Mouse (Mus musculus) left cerebral cortex, adult 9 months (tissue): ENCODE results near the gene Zfp467.

Experiments
- DNase-seq, 2 experiments: peaks; one replicate each; pipeline ENCODE4 v3.0.0; 2022; ENCODE audit warnings: low spot score in 2 of 2

Gene Zfp467

DNA sequence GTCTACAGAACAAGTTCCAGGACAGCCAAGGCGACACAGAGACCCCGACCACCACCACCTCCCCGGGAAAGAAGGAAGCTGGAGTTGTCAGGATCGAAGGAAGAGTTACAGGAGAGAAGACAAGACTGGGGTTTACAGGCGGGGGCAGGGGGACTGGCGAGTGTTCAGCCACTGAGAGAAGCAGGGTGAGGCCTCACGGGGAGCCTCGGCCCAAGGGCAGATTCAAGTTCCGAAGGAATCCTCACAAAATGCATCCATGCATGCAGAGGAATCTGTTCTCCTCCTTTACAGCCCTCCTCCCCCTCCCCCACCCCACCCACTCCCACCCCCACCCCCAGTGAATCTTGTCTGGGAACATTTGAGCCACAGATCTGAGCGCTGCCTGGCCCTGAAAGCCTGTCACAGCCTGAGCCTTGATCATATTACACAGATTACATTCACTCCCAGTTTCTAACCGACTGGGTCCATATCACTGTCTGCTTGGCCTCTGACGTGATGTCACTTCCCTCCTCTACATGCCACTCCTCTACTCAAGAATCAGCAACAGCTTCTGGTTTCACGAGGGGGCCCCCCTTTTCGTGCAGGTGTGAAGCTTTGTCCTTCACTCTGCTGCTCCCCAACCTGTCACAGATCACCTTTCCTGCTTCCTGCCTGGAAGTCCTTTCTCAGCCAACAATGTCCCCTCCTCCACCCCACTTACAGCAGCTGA lies 5.2 kb downstream of the Zfp467 start:
- no peak for DNase-seq

DNA sequence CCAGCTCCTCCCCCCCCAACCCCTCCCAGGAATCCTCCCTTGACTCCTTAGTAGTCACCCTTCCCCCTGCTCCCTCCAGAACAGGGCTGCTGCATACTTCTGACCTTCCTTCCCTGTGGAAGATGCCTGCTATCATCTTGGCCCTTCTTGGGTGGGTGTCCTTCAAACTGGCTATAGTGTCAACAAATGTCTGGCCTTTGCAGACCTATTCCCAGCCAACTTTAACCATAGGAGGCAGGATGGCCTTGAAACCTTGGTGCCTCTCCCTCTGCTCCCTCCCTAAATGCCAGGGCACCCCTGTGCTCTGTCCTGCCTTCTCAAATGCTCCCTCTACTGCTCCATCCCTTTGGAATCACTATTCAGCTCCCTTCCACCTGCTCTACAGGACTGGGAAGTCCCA lies 6.0 kb downstream of the Zfp467 start:
- no peak for DNase-seq

DNA sequence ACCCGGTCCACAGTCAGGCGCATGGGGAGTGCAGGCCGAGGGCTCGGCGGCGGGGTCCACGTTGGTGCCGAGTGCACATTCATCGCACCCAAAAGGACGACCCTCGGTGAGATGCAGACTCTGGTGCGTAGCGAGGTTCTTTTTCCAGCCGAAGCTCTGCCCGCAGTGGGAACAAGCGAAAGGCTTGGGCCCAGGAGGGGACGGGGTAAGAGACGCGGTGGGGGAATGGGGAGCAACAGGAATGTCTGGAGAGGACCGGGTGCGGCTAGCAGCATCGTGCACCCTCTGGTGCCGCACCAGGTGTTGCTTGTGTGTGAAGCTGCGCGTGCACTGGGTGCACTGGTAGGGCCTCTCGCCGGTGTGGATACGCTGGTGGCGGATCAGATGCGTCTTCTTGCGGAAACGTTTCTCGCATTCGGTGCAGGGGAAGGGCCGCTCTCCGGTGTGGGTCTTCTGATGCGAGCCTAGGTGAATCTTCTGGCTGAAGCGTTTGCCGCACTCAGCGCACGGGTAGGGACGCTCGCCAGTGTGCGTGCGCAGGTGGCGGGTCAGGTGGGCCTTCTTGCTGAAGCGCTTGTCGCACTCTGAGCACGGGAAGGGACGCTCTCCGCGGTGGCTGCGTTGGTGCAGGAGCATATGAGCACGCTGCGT lies 7.0 kb downstream of the Zfp467 start:
- DNase-seq = no peak

DNA sequence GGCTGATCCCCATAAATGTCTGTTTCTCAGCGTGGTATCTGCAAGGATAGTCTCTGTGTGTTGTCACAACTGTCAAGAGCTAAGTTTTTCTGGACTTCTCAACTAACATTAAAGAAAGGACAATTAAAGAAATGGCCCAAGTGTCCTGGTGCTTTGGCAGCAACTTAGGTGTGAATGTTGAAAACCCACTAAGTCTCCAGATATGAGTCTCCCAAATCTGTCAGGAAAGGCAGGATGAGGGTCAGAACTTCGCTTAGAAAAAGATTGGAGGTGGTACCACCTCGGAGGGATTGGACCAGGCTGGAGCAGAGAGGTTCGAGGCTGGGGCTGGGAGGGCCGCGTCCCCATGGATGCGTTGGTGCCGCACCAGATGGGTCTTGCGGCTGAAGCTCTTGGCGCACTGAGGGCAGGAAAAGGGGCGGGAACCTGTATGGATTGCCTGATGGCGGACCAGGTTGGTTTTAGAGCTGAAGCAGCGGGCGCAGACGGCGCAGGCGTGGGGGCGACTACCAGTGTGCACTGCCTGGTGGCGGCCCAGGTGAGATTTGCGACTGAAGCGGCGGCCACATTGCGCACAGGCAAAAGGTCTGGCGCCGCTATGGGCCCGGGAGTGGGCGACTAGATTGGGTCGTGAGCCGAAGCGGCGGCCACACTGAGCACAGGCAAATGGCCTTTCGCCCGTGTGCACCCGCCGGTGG lies 7.8 kb downstream of the Zfp467 start:
- no peak for DNase-seq

DNA sequence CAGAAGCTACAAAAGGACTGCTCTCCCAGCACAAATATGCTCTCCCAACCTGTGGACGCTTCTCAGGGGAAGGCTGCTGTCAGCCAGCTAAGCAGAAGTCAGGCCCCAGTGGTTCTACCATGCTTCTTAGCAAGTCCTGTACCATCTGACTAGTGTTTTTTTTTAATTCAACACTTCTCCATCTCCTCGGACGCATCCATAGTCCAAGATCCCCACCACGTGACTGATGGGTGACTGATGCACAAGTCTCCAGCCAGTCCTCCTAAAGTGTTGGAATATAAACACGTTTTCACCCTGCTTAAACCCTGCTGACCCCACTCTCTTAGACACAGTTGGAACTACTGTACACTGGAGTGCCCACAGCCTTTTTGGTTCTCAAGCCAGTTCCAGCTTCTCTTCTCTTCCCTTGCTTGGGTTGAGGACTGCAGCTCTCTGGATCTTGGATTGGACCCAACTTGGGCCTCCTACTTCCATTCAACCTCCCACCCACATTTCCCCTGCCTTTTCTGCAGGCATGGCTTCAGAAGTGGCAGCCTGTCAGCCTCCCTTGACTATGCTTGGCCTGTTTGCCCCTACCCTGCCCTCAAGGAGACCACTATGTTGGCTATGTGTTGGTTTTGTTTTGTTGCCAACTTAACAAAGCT lies 9.8 kb downstream of the Zfp467 start:
- no peak for DNase-seq

DNA sequence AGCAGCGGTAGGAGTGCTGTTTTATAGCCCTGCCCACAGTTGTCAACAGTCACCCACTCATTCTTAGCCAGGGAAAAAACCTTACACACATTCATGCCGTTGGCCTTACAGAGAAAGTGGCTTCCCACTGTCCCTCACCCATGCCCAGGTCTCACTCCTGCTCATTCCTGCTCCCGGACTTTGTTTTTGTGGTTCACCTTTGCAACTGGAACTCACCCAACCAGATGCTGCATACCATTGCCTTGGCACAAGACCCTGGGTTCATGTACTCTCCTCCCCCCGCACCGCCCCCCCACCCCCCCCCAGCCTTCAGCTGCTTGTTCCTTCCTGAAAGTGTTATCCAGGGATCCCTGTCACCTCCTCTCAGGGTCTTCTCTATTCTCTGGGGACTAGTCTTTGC lies 10.5 kb downstream of the Zfp467 start:
- DNase-seq = no peak

DNA sequence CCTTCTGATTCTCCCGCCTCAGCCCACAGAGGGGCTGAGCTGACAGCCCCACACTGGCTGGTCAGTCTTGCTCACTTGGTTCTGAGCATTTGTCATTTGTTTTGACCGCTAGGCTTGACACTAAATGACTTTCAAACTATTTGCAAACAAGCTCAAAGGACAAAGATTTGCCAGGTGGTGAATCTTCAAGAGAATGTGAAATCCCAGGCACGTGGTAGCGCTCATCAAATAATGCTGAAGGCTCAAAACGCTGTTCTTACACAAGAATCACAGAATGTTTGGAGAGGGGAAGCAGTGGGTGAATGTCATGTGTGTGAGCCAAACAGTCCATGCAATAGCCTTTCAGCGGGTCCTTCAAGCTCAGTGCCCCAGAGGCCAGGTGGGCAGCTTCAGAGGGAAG lies 11.0 kb downstream of the Zfp467 start:
- DNase-seq = no peak

DNA sequence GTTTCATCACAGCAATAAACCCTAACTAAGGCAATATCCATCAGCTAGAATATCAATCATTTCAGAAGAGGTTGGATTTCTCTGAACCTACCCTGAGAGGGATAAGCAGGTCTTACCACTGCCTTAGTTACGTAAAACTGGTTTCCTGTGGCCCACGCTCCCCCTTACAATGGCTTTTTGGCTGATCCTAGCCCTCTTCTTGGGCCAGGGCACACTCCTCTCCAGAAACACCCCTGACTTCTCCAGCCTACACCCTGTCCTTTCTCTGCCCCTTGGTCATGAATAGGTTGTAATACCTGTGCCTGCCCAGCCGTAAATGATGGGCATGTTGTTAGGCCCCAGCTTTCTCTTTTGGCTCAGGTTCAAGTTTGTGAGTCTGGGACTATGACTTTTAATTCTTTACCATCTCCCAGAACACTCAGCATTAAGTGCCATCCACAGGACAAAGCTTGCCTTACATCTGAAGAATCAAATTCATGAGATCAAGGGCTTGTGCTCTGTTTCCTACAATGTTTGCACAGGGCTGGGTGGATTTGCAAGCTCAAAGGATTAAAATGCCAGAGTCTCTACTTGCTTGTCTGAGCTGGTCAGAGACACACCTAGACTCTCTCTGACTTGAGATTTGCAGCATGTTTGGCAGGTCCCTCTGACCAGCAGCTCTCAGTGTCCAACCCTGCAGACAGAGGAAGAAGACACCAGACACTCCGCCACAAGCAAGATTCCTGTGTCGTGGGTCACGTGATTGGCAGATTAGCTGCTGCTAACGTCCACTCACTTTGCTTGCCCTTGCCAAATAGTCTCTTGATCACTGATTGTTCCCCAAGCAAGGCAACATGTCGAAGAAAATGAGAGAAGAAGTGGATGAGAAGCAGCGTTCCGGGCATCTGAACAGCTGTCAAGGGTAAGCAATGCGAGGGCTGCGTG lies 12.5 kb downstream of the Zfp467 start:
- peak in 1 of 2 experiments; percentile 21 for DNase-seq

DNA sequence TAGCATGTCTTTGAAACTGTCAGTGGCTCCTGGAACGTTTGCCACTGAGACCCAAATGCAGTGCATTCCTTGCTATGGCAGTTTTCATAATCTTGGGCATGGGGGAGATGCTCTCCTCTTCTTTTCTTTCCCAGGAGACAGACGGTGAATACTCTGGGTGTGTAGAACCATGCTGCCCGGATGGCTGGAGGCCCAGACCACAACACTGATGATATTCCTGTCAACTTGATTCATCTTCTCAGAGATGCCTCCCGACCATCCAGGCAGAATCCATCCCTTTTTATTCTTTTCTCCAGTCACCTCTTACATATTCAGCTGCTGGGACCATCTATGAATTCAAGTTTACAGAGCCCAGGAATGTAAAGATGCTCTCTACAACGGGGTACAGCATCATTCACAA lies 14.9 kb downstream of the Zfp467 start:
- DNase-seq = no peak

DNA sequence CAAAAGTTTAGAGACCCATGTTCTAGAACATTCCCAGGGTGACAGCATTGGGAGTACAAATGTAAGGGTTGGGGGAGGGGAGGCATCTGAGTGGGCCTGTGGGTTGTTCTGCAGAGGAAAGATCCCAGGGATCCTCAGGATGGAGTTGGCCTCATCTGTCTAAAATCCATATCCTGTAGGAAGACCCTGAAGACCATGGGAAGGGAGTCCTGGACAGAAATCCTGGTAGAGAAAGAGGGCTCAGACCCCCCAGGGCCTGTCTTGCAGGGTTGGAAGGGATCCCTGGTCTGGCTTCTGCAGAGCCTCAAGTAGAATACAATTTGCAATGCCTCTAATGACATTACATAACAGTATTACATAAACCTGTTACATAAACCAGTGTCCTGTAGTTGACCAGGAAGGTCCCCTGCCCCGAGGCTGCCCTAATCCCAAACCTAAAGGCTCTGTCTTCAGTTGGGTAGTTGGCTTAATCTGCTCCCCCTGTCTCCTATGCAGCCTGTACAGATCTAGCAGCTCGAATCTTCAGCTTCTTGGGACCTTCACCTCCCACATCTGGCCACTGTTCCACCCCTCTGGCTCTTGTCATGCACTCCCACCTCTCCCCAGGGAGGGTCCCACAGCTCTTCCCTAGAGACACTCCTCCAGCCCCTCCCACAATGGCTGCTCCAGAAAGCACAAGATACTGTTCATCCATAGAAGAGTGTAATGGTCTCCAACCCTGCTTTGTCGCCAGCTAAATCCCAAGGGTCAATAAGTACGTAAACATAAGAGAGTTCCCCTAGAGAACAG lies 16.7 kb downstream of the Zfp467 start:
- DNase-seq = no peak

DNA sequence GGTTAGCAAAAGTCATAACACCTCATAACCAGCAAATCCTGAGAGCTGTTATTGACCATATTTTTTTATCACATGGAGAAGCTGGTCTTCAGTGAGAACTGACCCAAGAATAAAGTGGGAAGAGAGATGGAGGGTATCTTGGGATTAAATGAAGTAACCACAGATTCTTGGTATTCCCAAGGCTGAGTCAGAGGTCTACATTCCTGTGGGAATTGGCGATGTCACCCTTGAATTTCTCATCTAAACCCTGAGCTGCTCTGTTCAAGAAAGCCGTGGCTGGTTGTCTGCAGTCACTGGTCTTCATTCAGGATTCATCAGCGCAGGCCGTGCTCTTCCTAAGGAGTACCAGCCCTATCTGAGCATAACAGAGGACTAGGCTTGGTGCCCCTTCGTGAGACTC lies 18.7 kb downstream of the Zfp467 start:
- DNase-seq = no peak

DNA sequence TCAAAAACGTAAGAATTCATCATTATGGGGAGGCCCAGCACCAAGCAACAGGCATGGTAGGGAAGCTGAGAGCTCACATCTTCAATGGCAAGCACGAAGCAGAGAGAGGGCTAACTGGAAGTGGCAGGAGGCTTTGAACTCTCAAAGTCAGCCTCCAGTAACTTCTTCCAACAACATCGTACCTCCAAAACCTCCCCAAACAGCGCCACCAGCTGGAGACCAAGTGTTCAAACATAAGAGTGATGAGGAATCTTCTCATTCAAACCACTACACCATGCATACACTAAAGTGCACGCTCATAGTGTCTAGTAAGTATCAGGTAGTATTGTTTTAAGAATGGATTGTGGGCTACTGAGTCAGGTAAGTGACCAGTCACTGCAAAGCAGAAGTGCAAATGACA lies 21.6 kb downstream of the Zfp467 start:
- DNase-seq = no peak

DNA sequence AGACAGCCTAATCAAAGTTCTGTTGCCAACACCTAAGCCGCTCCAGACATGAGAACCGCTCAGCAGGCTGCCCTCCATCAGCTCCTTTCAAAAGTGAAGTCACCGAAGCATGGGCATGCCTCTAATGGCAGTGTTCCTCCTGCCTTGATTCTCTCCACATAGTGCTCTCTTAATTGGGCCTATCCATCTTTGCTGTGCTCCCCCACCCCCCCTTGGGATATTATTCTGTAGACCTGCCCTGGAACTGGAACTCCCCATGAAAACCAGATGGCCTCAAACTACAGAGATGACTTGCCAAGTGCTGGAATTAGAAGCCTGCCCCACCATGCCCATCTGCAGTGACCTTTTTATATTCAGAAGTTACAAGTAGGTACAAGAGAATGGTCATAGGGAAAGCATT lies 22.3 kb downstream of the Zfp467 start:
- no peak for DNase-seq

DNA sequence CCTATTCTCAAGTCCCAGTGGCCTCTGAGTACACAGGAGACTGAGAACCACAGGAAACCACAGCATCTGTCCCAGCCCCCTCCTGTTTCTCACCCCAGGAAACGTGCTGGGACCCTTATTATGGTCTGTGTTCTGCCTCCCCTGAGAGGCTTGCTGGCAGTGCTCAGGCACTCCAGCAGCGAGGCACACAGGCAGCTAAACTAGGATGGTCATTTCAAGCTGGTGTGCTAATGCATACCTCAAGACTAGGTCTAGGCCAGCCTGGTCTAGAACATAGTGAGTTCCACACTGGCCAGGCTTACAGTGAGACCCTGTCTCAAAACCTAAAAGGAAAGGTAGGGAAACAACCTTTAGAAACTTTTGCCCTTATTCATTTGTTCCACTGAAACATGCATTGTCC lies 25.0 kb downstream of the Zfp467 start:
- DNase-seq = no peak

DNA sequence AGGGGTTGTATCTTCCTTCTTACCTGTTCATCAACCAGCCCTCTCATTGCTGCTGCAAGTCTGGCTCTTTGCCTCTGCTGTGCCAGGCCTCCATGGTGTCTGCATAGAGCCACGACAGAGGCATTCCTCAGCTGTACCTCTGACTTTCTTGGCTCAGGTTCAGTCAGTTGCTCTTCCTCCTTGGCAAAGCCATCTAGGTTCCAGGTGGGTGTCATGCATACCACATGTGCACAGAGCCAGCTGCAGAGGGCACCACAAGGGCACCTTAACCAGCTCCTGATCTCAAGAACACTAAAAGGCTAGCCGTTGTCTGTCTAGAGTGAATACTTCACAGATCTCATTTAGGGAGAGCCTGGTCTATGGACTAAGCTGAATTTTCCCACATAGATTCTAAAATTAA lies 29.1 kb downstream of the Zfp467 start:
- DNase-seq = no peak

DNA sequence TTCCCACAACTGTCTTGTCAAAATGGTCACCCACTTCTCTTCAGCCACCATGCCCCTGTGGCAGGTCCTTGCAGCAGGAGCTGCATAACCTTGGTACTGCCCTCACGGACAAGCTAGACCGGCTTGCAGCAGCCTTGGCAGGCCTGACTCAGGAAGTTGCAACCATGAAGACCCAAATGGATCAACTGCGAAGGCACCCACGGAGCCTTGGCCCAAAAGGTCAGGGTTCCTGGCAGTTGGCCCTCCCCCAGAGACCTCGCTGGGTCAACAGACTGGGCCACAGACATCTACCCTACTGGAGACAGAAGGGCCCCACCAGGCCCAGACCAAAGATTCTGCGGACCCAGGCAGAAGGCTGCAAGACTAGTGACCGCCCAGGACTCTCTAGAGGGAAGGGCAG lies 30.0 kb downstream of the Zfp467 start:
- DNase-seq = no peak

DNA sequence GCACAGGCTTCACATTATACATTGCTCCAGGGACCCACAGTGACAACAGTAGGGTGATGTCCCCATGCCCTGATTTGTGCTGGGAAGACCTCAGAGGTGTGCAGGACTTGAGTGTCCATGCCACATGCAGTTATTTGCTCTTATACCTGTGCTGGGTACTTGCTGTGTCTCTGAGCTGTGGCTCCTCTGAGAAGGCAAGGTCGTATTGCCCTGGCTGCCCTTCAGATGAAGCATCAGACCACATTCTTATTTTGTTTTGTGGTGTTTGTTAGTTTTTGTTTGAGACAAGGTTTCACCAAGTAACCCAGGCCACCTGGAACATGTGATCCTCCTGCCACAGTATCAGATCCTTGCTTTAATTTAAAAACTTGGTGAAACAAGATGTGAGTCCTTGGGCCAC lies 30.7 kb downstream of the Zfp467 start:
- no peak for DNase-seq

DNA sequence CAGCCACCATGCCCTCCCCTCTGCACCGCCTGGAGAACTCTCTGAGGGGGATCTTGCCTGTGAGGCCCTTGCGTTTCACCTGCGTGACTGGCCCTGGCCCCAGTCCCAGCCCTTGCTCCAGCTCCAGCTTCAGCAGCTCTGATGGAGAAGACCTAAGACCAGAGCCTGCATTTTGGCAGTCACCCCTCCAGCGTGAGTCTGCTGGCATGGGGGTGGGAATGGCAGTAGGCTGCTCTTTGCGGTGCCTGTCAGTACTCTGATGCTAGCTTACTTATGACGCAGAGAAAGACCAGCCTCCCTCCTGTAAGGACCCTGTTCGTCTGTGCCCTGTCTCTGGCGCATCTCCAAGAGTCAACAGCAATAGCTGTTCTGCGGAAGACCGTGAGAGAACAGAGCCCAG lies 32.5 kb downstream of the Zfp467 start:
- no peak for DNase-seq

DNA sequence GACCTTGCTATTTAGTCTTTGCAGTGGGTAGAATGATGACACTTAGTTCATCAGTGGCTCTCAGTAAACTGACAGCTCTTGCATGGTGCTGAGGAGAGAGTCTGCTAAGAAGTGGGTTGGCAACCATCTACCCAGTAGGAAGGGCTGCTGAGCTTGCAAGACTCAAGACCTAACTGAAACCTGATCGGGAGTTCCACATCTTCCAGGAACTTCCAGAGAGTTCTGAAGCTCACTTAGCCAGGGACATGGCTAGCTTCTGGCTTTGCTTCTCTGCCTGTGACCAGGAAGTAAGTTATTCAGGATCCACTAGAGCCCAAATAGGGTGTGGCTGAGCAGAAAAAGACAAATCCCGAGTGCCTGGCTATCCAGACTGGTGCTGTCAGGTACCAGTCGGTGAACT lies 33.0 kb downstream of the Zfp467 start:
- DNase-seq = no peak

DNA sequence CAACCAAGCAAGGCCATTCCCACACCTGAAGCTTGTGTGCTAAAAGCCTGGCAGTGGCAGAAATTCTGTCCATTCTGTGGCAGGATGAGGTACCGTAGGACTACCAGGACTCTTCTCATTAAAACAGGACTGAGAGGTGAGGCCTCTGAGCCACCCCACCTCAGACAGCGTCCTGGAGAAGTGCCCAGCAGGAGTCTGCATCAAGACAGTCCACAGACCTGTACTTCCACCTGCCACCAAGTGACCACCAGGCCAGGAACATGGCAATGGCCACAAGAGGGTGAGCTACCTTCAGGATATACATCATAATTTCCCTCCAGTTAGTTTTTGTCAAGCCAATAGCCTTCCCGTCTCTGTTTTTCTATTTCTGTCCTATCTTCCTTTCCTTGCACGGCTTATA lies 33.5 kb downstream of the Zfp467 start:
- DNase-seq = no peak
